11 mouse cellular contexts compared by ENCODE assay signal in genomic region chr19:6321786-6322621, GRCm38 (mm10). TPM values are rescaled to one million over a fixed set of nuclear protein-coding genes. Genes with fewer than 3 reads are reported as not detected.
DNase-seq lines count a peak whose midpoint lies in the region; ATAC-seq and TF ChIP-seq lines count a peak whose summit lies in the region.
"Had no signal": no experiment of that assay in that cellular context is flagged by ENCODE, and none has a peak within 500 bp of the region (broad histone marks: within the 10 kb centered on the region; RNA-seq: fewer than 3 reads in every experiment).

No protein-coding gene starts in this region.

- 66% methylated on average over 33 of the region's 33 CpGs for WGBS in intestine, postnatal 0 days
- 85% methylated on average over 33 of the region's 33 CpGs for WGBS in hindbrain, embryonic 16.5 days

- no peak for TF ChIP-seq CTCF in gastrocnemius, adult 2 months (IDR thresholded peaks at IDR 0.05)
- no peak for TF ChIP-seq CTCF in intestine, postnatal 0 days (IDR thresholded peaks at IDR 0.05; ENCODE audit: low read depth)

- peak overlapping the region; percentile 35; the same call in 1 of the 2 replicates for H3K27ac ChIP-seq in gastrocnemius, adult 2 months
- no peak overlapping the region for H3K27ac ChIP-seq in intestine, postnatal 0 days (ENCODE audit: low read depth, low read length)
- no peak overlapping the region for H3K27ac ChIP-seq in hindbrain, embryonic 16.5 days (ENCODE audit: low read depth, low read length)
- H3K27ac ChIP-seq: hindbrain, embryonic 13.5 days had no signal

- no peaks in the 10 kb centered on the region for H3K9me3 ChIP-seq in intestine, postnatal 0 days (ENCODE audit: control insufficient read depth)
- no peaks in the 10 kb centered on the region for H3K9me3 ChIP-seq in hindbrain, embryonic 16.5 days (ENCODE audit: control insufficient read depth, low read length)
- H3K9me3 ChIP-seq: hindbrain, embryonic 13.5 days had no signal

- peaks cover 93% of the 10 kb centered on the region for H3K36me3 ChIP-seq in intestine, postnatal 0 days (ENCODE audit: control insufficient read depth, insufficient read depth)
- peaks cover 2% of the 10 kb centered on the region; the same call in 1 of the 2 replicates for H3K36me3 ChIP-seq in hindbrain, embryonic 16.5 days (ENCODE audit: control insufficient read depth, insufficient read depth, low read length)

- H3K27me3 ChIP-seq in intestine, postnatal 0 days (replicated peaks; ENCODE audit: control insufficient read depth, insufficient read depth, low read length): no peaks in the 10 kb centered on the region
- H3K27me3 ChIP-seq in hindbrain, embryonic 16.5 days (replicated peaks; ENCODE audit: control insufficient read depth, insufficient read depth, low read length): no peaks in the 10 kb centered on the region
- H3K27me3 ChIP-seq: hindbrain, embryonic 13.5 days had no signal

- intact Hi-C loops in gastrocnemius, adult 2 months (cut with DNase I): no loop called here

- H3K4me2 ChIP-seq in intestine, postnatal 0 days (replicated peaks; ENCODE audit: low read depth): no peak overlapping the region
- H3K4me2 ChIP-seq in hindbrain, embryonic 16.5 days (ENCODE audit: low read length): no peak overlapping the region
- H3K4me2 ChIP-seq: hindbrain, embryonic 13.5 days had no signal

- H3K4me1 ChIP-seq in intestine, postnatal 0 days (replicated peaks; ENCODE audit: control insufficient read depth, insufficient read depth, low read length): no peaks in the 10 kb centered on the region
- H3K4me1 ChIP-seq in hindbrain, embryonic 16.5 days (ENCODE audit: control insufficient read depth, insufficient read depth, low read depth, low read length): no peaks in the 10 kb centered on the region
- H3K4me1 ChIP-seq: hindbrain, embryonic 13.5 days had no signal

- H3K4me3 ChIP-seq in gastrocnemius, adult 2 months: peak overlapping the region; percentile 43
- no peak overlapping the region for H3K4me3 ChIP-seq in intestine, postnatal 0 days (ENCODE audit: low read depth, low read length)
- no peak overlapping the region for H3K4me3 ChIP-seq in hindbrain, embryonic 16.5 days (ENCODE audit: low read length)
- H3K4me3 ChIP-seq: hindbrain, embryonic 13.5 days had no signal

- no peak overlapping the region for H3K9ac ChIP-seq in intestine, postnatal 0 days (ENCODE audit: low read depth, low read length)
- no peak overlapping the region for H3K9ac ChIP-seq in hindbrain, embryonic 16.5 days (ENCODE audit: low read depth, low read length)
- H3K9ac ChIP-seq: hindbrain, embryonic 13.5 days had no signal

- DNase-seq in gastrocnemius, adult 2 months: peak; percentile 62
- no peak for DNase-seq in gastrocnemius, adult 8-10 months (ENCODE audit: low spot score in 2 of 2)
- DNase-seq in 3134 (ENCODE audit: extremely low read depth, insufficient read length, low spot score): peak; percentile 76
- DNase-seq in MN1 (ENCODE audit: low spot score): peak; percentile 68
- no peak for DNase-seq in layer of hippocampus, postnatal 25 days (ENCODE audit: extremely low spot score in 1 of 2, low spot score in 1 of 2)
- DNase-seq: cerebellum, adult 8-10 months; liver had no signal

- ATAC-seq in intestine, postnatal 0 days: peak; percentile 67
- no peak for ATAC-seq in hindbrain, embryonic 16.5 days
- ATAC-seq in erythroblast, adult 5-6 weeks (replicated peaks; ENCODE audit: low FRiP score, poor library complexity, severe bottlenecking): no peak

RNA-seq across cellular contexts. Expression of gene Men1, which starts 12.8 kb away (rescaled TPM):
- 1 to 10 TPM; 7.0 to 7.8 TPM for total RNA-seq in gastrocnemius, adult 2 months (2021)
- 1 to 10 TPM; 5.3 to 7.9 (median 6.3) TPM for total RNA-seq in gastrocnemius, adult 8-10 months (2022)
- polyA plus RNA-seq in intestine, postnatal 0 days (2015; fragmentation: Nextera tagmentation; extraction: Ambion mirVana): 17.1 and 19.6 TPM in 2 replicates
- 68.4 and 85.0 TPM in 2 replicates for polyA plus RNA-seq in hindbrain, embryonic 16.5 days (2015; fragmentation: Nextera tagmentation; extraction: Ambion mirVana)
- total RNA-seq in layer of hippocampus, postnatal 25 days (2021): 10 to 100 TPM; 63.3 to 64.8 TPM
- total RNA-seq in erythroblast, adult 5-6 weeks (2015; ENCODE audit: low replicate concordance): 6.0 and 7.3 TPM in 2 replicates
- total RNA-seq in erythroblast, adult 5-6 weeks (2017; ENCODE audit: low replicate concordance): 2.5 and 9.6 TPM in 2 replicates

RNA-seq across cellular contexts. Expression of gene Cdc42bpg, which starts 15.7 kb away (rescaled TPM):
- 1 to 10 TPM; 6.0 to 6.4 TPM for total RNA-seq in gastrocnemius, adult 2 months (2021)
- total RNA-seq in gastrocnemius, adult 8-10 months (2022): 10 to 100 TPM in 1 of 4 experiments, 1 to 10 TPM in 3; 7.6 to 11.5 (median 8.5) TPM
- 1.8 and 2.3 TPM in 2 replicates for polyA plus RNA-seq in intestine, postnatal 0 days (2015; fragmentation: Nextera tagmentation; extraction: Ambion mirVana)
- 0.26 and 0.31 TPM in 2 replicates for polyA plus RNA-seq in hindbrain, embryonic 16.5 days (2015; fragmentation: Nextera tagmentation; extraction: Ambion mirVana)
- total RNA-seq in layer of hippocampus, postnatal 25 days (2021): 1 to 10 TPM; 3.9 to 4.6 TPM
- total RNA-seq in erythroblast, adult 5-6 weeks (2015; ENCODE audit: low replicate concordance): 0.21 TPM in 1 of 2 replicates, not detected in the other
- total RNA-seq in erythroblast, adult 5-6 weeks (2017; ENCODE audit: low replicate concordance): 0.17 and 0.70 TPM in 2 replicates

RNA-seq across cellular contexts. Expression of gene Map4k2, which starts 18.9 kb away (rescaled TPM):
- 10 to 100 TPM; 13.1 to 14.2 TPM for total RNA-seq in gastrocnemius, adult 2 months (2021)
- total RNA-seq in gastrocnemius, adult 8-10 months (2022): 10 to 100 TPM in 1 of 4 experiments, 1 to 10 TPM in 3; 6.9 to 10.7 (median 8.0) TPM
- 4.1 and 4.3 TPM in 2 replicates for polyA plus RNA-seq in intestine, postnatal 0 days (2015; fragmentation: Nextera tagmentation; extraction: Ambion mirVana)
- polyA plus RNA-seq in hindbrain, embryonic 16.5 days (2015; fragmentation: Nextera tagmentation; extraction: Ambion mirVana): 19.6 and 23.1 TPM in 2 replicates
- 10 to 100 TPM; 66.3 to 78.4 TPM for total RNA-seq in layer of hippocampus, postnatal 25 days (2021)
- 21.5 and 30.0 TPM in 2 replicates for total RNA-seq in erythroblast, adult 5-6 weeks (2015; ENCODE audit: low replicate concordance)
- 14.5 and 21.1 TPM in 2 replicates for total RNA-seq in erythroblast, adult 5-6 weeks (2017; ENCODE audit: low replicate concordance)

RNA-seq across cellular contexts. Expression of gene Sf1, which starts 41.5 kb away (rescaled TPM):
- total RNA-seq in gastrocnemius, adult 2 months (2021): 10 to 100 TPM; 95.2 to 98.6 TPM
- 10 to 100 TPM; 69.0 to 88.0 (median 73.8) TPM for total RNA-seq in gastrocnemius, adult 8-10 months (2022)
- polyA plus RNA-seq in intestine, postnatal 0 days (2015; fragmentation: Nextera tagmentation; extraction: Ambion mirVana): 51.9 and 55.3 TPM in 2 replicates
- polyA plus RNA-seq in hindbrain, embryonic 16.5 days (2015; fragmentation: Nextera tagmentation; extraction: Ambion mirVana): 81.4 and 106 TPM in 2 replicates
- 100 to 1,000 TPM; 180 to 215 TPM for total RNA-seq in layer of hippocampus, postnatal 25 days (2021)
- total RNA-seq in erythroblast, adult 5-6 weeks (2015; ENCODE audit: low replicate concordance): 71.3 and 72.7 TPM in 2 replicates
- 42.1 and 81.4 TPM in 2 replicates for total RNA-seq in erythroblast, adult 5-6 weeks (2017; ENCODE audit: low replicate concordance)

RNA-seq across cellular contexts. Expression of gene Ehd1, which starts 45.5 kb away (rescaled TPM):
- total RNA-seq in gastrocnemius, adult 2 months (2021): 10 to 100 TPM; 28.4 to 32.3 TPM
- total RNA-seq in gastrocnemius, adult 8-10 months (2022): 10 to 100 TPM; 24.1 to 29.2 (median 26.5) TPM
- polyA plus RNA-seq in intestine, postnatal 0 days (2015; fragmentation: Nextera tagmentation; extraction: Ambion mirVana): 177 and 201 TPM in 2 replicates
- polyA plus RNA-seq in hindbrain, embryonic 16.5 days (2015; fragmentation: Nextera tagmentation; extraction: Ambion mirVana): 105 and 113 TPM in 2 replicates
- 10 to 100 TPM; 84.9 to 88.6 TPM for total RNA-seq in layer of hippocampus, postnatal 25 days (2021)
- total RNA-seq in erythroblast, adult 5-6 weeks (2015; ENCODE audit: low replicate concordance): 12.7 and 13.2 TPM in 2 replicates
- total RNA-seq in erythroblast, adult 5-6 weeks (2017; ENCODE audit: low replicate concordance): 25.8 and 25.9 TPM in 2 replicates

Comparison
In these comparisons a context has a peak if more than half of its experiments do, and no peak if none do; other contexts are left out.
1. DNase-seq: peak in gastrocnemius, adult 2 months (single experiment), 3134 (single experiment) and MN1 (single experiment); none in gastrocnemius, adult 8-10 months (0 of 2) and layer of hippocampus, postnatal 25 days (0 of 2).
2. RNA of gene Men1, which starts 12.8 kb away (total RNA-seq): 63.3 to 64.8 TPM in layer of hippocampus, postnatal 25 days; 2.5 to 9.6 TPM in erythroblast, adult 5-6 weeks, 7.0 to 7.8 TPM in gastrocnemius, adult 2 months and 5.3 to 7.9 TPM in gastrocnemius, adult 8-10 months; every median in the first group is over 4 times any median in the second.